23 mouse cellular contexts compared by ENCODE assay signal in the genomic region with DNA sequence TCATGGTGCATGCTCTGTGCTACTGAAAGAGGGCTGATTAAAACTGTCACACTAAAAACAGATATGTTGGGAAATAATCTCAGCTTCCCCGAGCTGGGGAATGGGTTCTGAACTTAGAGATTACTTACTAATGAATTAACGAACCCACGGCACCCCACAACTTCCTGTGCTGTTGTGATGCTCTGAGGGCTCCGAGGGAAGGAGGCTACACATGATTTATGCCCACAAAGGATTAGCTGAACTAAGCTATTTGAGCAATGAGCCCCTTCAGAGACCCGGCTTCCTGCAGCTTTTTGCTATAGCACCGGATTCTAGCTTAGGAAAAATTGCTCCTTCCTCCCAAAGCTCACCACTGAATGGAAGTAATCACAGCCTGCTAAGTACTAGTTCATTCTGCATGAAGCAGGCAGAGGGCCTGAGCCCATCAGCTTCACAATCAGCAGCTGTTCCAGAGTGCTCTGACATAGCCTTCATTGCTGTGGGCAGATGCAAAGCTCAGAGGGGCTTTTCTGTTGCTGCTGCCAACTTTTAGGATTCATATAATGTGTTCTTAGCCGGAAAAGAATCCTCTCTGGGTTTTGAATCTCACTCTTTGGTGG. TPM values are rescaled to one million over a fixed set of nuclear protein-coding genes. Genes with fewer than 3 reads are reported as not detected.
A peak's percentile ranks its signal among the peaks of the same experiment; 100 is the strongest.
DNase-seq lines count a peak whose midpoint lies in the region; ATAC-seq and TF ChIP-seq lines count a peak whose summit lies in the region.
"Had no signal": no experiment of that assay in that cellular context is flagged by ENCODE, and none has a peak within 500 bp of the region (broad histone marks: within the 10 kb centered on the region; RNA-seq: fewer than 3 reads in every experiment).

No protein-coding gene starts in this region.

- H3K9me3 ChIP-seq in forebrain, postnatal 0 days (ENCODE audit: low read length) = no peaks in the 10 kb centered on the region
- H3K9me3 ChIP-seq in forebrain, embryonic 10.5 days = no peaks in the 10 kb centered on the region
- H3K9me3 ChIP-seq in limb, embryonic 13.5 days = no peaks in the 10 kb centered on the region
- H3K9me3 ChIP-seq in limb, embryonic 10.5 days (replicated peaks) = no peaks in the 10 kb centered on the region
- H3K9me3 ChIP-seq in liver, embryonic 12.5 days (replicated peaks) = no peaks in the 10 kb centered on the region
- H3K9me3 ChIP-seq: embryonic facial prominence, embryonic 15.5 days; heart, embryonic 10.5 days; liver, embryonic 13.5 days had no signal

- no peak overlapping the region for H3K4me2 ChIP-seq in forebrain, postnatal 0 days (ENCODE audit: low read depth)
- no peak overlapping the region for H3K4me2 ChIP-seq in limb, embryonic 13.5 days (replicated peaks)
- H3K4me2 ChIP-seq in liver, embryonic 12.5 days = no peak overlapping the region
- H3K4me2 ChIP-seq: embryonic facial prominence, embryonic 15.5 days; liver, embryonic 13.5 days had no signal

- peak overlapping the region; percentile 50; the same call in 1 of the 2 replicates for H3K27ac ChIP-seq in forebrain, postnatal 0 days (ENCODE audit: low read depth, low read length)
- H3K27ac ChIP-seq in forebrain, embryonic 10.5 days = no peak overlapping the region
- no peak overlapping the region for H3K27ac ChIP-seq in limb, embryonic 13.5 days
- H3K27ac ChIP-seq in limb, embryonic 10.5 days = no peak overlapping the region
- H3K27ac ChIP-seq in liver, embryonic 12.5 days = no peak overlapping the region
- H3K27ac ChIP-seq: embryonic facial prominence, embryonic 15.5 days; heart, embryonic 10.5 days; liver, embryonic 13.5 days had no signal

- no peak overlapping the region for H3K4me3 ChIP-seq in forebrain, postnatal 0 days (ENCODE audit: low read depth, low read length)
- no peak overlapping the region for H3K4me3 ChIP-seq in forebrain, embryonic 10.5 days
- no peak overlapping the region for H3K4me3 ChIP-seq in limb, embryonic 13.5 days
- H3K4me3 ChIP-seq in limb, embryonic 10.5 days = no peak overlapping the region
- no peak overlapping the region for H3K4me3 ChIP-seq in liver, embryonic 12.5 days
- H3K4me3 ChIP-seq: embryonic facial prominence, embryonic 15.5 days; heart, embryonic 10.5 days; liver, embryonic 13.5 days had no signal

- 48% methylated on average over 7 of the region's 7 CpGs for WGBS in forebrain, postnatal 0 days
- 69% methylated on average over 7 of the region's 7 CpGs for WGBS in forebrain, embryonic 10.5 days
- WGBS in limb, embryonic 13.5 days = 38% methylated on average over 7 of the region's 7 CpGs
- WGBS in limb, embryonic 10.5 days = 69% methylated on average over 7 of the region's 7 CpGs
- WGBS in liver, embryonic 12.5 days (ENCODE audit: insufficient replicate concordance) = 49% methylated on average over 7 of the region's 7 CpGs

- H3K27me3 ChIP-seq in forebrain, postnatal 0 days (ENCODE audit: insufficient read depth, low read length) = no peaks in the 10 kb centered on the region
- H3K27me3 ChIP-seq in forebrain, embryonic 10.5 days (ENCODE audit: poor library complexity, severe bottlenecking) = no peaks in the 10 kb centered on the region
- H3K27me3 ChIP-seq in limb, embryonic 13.5 days = no peaks in the 10 kb centered on the region
- H3K27me3 ChIP-seq in limb, embryonic 10.5 days (ENCODE audit: low read depth, poor library complexity, severe bottlenecking) = no peaks in the 10 kb centered on the region
- no peaks in the 10 kb centered on the region for H3K27me3 ChIP-seq in liver, embryonic 12.5 days (replicated peaks)
- H3K27me3 ChIP-seq: embryonic facial prominence, embryonic 15.5 days; liver, embryonic 13.5 days had no signal

- ATAC-seq in forebrain, postnatal 0 days = peak; percentile 88
- ATAC-seq in limb, embryonic 13.5 days (ENCODE audit: low FRiP score, low read depth) = 0 out of 2 replicates have a peak, but pooled peaks have one; percentile 17
- 0 out of 2 replicates have a peak, but pooled peaks have one; percentile 27 for ATAC-seq in megakaryocyte-erythroid progenitor cell, adult 5-6 weeks (replicated peaks; ENCODE audit: low FRiP score, low TSS enrichment, poor library complexity, severe bottlenecking)
- no peak for ATAC-seq in granulocyte monocyte progenitor cell, adult 5-6 weeks (replicated peaks; ENCODE audit: poor library complexity, severe bottlenecking)
- no peak for ATAC-seq in liver, embryonic 12.5 days

- no peaks in the 10 kb centered on the region for H3K4me1 ChIP-seq in forebrain, postnatal 0 days (ENCODE audit: insufficient read depth)
- H3K4me1 ChIP-seq in forebrain, embryonic 10.5 days = peaks cover 8% of the 10 kb centered on the region; the same call in 1 of the 2 replicates
- H3K4me1 ChIP-seq in limb, embryonic 13.5 days = peaks cover 12% of the 10 kb centered on the region
- H3K4me1 ChIP-seq in limb, embryonic 10.5 days = no peaks in the 10 kb centered on the region
- H3K4me1 ChIP-seq in liver, embryonic 12.5 days = peaks cover 5% of the 10 kb centered on the region; the same call in 1 of the 2 replicates
- H3K4me1 ChIP-seq: heart, embryonic 10.5 days had no signal

- no peak for DNase-seq in forebrain, postnatal 0 days
- no peak for DNase-seq in forebrain, embryonic 10.5 days (ENCODE audit: extremely low spot score, low spot score)
- DNase-seq in limb, embryonic 10.5 days (ENCODE audit: low spot score) = no peak
- DNase-seq in brain, adult 2 months (ENCODE audit: low read depth, low spot score) = peak; percentile 35
- DNase-seq: cerebellum, adult 11-12 months; gastrocnemius, postnatal 10 days; heart, postnatal 14 days; kidney, adult 11 months; liver, embryonic 13.5 days; right cerebral cortex, postnatal 25 days had no signal

- no peak overlapping the region for H3K9ac ChIP-seq in forebrain, postnatal 0 days
- H3K9ac ChIP-seq in limb, embryonic 13.5 days = no peak overlapping the region
- H3K9ac ChIP-seq in liver, embryonic 12.5 days = no peak overlapping the region
- H3K9ac ChIP-seq: embryonic facial prominence, embryonic 15.5 days; liver, embryonic 13.5 days had no signal

- H3K36me3 ChIP-seq in forebrain, postnatal 0 days (ENCODE audit: insufficient read depth) = no peaks in the 10 kb centered on the region
- H3K36me3 ChIP-seq in forebrain, embryonic 10.5 days (replicated peaks) = no peaks in the 10 kb centered on the region
- H3K36me3 ChIP-seq in limb, embryonic 13.5 days = no peaks in the 10 kb centered on the region
- no peaks in the 10 kb centered on the region for H3K36me3 ChIP-seq in limb, embryonic 10.5 days
- H3K36me3 ChIP-seq in liver, embryonic 12.5 days = no peaks in the 10 kb centered on the region
- H3K36me3 ChIP-seq: embryonic facial prominence, embryonic 15.5 days; heart, embryonic 10.5 days; liver, embryonic 13.5 days had no signal

- TF ChIP-seq CTCF in forebrain, postnatal 0 days (IDR thresholded peaks at IDR 0.05; ENCODE audit: low read depth) = no peak

RNA-seq across cellular contexts. Expression of a gene that starts 8.4 kb away (rescaled TPM):
- total RNA-seq in forebrain, postnatal 0 days (2014; rRNA removed) = not detected in 2 replicates
- polyA plus RNA-seq in forebrain, postnatal 0 days (2015; fragmentation: Nextera tagmentation; extraction: Ambion mirVana) = not detected in 2 replicates
- 0.22 TPM in 1 of 2 replicates, not detected in the other for polyA plus RNA-seq in forebrain, embryonic 10.5 days (2016; fragmentation: Nextera tagmentation; extraction: Ambion mirVana)
- polyA plus RNA-seq in limb, embryonic 13.5 days (2015; fragmentation: Nextera tagmentation; extraction: Ambion mirVana) = 0.33 and 0.34 TPM in 2 replicates
- polyA plus RNA-seq in limb, embryonic 10.5 days (2016; fragmentation: Nextera tagmentation; extraction: Ambion mirVana) = 0.20 TPM in 1 of 2 replicates, not detected in the other
- total RNA-seq in megakaryocyte-erythroid progenitor cell, adult 5-6 weeks (2014; fragmentation: Nextera tagmentation) = 1.9 TPM in 1 of 2 replicates, not detected in the other
- total RNA-seq in megakaryocyte-erythroid progenitor cell, adult 5-6 weeks (2017) = not detected in 2 replicates
- not detected in 2 replicates for total RNA-seq in granulocyte monocyte progenitor cell, adult 5-6 weeks (2014; fragmentation: Nextera tagmentation)
- total RNA-seq in granulocyte monocyte progenitor cell, adult 5-6 weeks (2017) = not detected in 2 replicates
- polyA plus RNA-seq in liver, embryonic 12.5 days (2016; fragmentation: Nextera tagmentation; extraction: Ambion mirVana) = not detected in 2 replicates
- total RNA-seq: adrenal gland, adult 18-20 months; common myeloid progenitor, adult 5-6 weeks; gastrocnemius, postnatal 10 days; layer of hippocampus, postnatal 10 days; left cerebral cortex, postnatal 10 days; megakaryocyte progenitor cell, adult 5-6 weeks had no signal
- polyA plus RNA-seq: liver, embryonic 13.5 days; testis, adult 2 months had no signal

RNA-seq across cellular contexts. Expression of a gene that starts 35.3 kb away (rescaled TPM):
- total RNA-seq in forebrain, postnatal 0 days (2014; rRNA removed) = 1.8 and 4.0 TPM in 2 replicates
- 2.6 and 2.7 TPM in 2 replicates for polyA plus RNA-seq in forebrain, postnatal 0 days (2015; fragmentation: Nextera tagmentation; extraction: Ambion mirVana)
- polyA plus RNA-seq in forebrain, embryonic 10.5 days (2016; fragmentation: Nextera tagmentation; extraction: Ambion mirVana) = 0.14 and 0.30 TPM in 2 replicates
- 2.5 and 2.6 TPM in 2 replicates for polyA plus RNA-seq in limb, embryonic 13.5 days (2015; fragmentation: Nextera tagmentation; extraction: Ambion mirVana)
- 0.08 TPM in 1 of 2 replicates, not detected in the other for polyA plus RNA-seq in limb, embryonic 10.5 days (2016; fragmentation: Nextera tagmentation; extraction: Ambion mirVana)
- total RNA-seq in megakaryocyte-erythroid progenitor cell, adult 5-6 weeks (2014; fragmentation: Nextera tagmentation) = not detected in 2 replicates
- total RNA-seq in megakaryocyte-erythroid progenitor cell, adult 5-6 weeks (2017) = not detected in 2 replicates
- not detected in 2 replicates for total RNA-seq in granulocyte monocyte progenitor cell, adult 5-6 weeks (2014; fragmentation: Nextera tagmentation)
- 0.05 TPM in 1 of 2 replicates, not detected in the other for total RNA-seq in granulocyte monocyte progenitor cell, adult 5-6 weeks (2017)
- 0.07 TPM in 1 of 2 replicates, not detected in the other for polyA plus RNA-seq in liver, embryonic 12.5 days (2016; fragmentation: Nextera tagmentation; extraction: Ambion mirVana)
- total RNA-seq: adrenal gland, adult 18-20 months; common myeloid progenitor, adult 5-6 weeks; megakaryocyte progenitor cell, adult 5-6 weeks had no signal
- polyA plus RNA-seq: heart, embryonic 10.5 days; urinary bladder, adult 2 months had no signal

Comparison
In these comparisons a context has a peak if more than half of its experiments do, and no peak if none do; other contexts are left out.
1. ATAC-seq: peak in forebrain, postnatal 0 days (single experiment), limb, embryonic 13.5 days (single experiment) and megakaryocyte-erythroid progenitor cell, adult 5-6 weeks (single experiment); none in granulocyte monocyte progenitor cell, adult 5-6 weeks (single experiment) and liver, embryonic 12.5 days (single experiment).